Mouse (Mus musculus): ENCODE data around the gene Mybl2.

The Mybl2 gene

DNA sequence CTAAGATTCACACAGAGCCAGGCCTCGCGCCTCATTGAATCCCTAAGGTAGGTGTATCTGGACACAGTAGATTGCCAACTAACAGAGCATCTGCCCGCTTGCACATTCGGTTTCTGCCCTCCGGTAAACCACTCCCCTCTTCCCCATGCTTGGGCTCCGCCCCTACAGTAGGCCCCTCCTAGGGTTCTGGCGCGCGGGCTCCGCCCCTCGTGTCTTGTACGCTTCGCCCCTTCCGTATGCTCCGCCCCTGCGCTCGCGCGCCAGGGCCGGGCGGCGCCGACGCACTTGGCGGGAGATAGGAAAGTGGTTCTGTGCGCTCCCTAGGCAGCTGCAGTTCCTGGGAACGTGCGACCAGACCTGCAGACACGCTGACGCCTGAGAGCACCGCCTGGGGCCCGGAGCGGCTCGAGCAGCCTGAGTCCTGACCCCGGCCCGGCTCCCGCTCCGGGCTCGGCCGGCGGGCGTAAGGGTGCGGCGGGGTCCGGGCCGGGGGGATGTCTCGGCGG lies at the start of gene Mybl2:
Mybl2 (plus strand) TSS at position 353 of the 506 bp plus-strand sequence.
- WGBS = under 1% methylated on average over 48 of the region's 48 CpGs

DNA sequence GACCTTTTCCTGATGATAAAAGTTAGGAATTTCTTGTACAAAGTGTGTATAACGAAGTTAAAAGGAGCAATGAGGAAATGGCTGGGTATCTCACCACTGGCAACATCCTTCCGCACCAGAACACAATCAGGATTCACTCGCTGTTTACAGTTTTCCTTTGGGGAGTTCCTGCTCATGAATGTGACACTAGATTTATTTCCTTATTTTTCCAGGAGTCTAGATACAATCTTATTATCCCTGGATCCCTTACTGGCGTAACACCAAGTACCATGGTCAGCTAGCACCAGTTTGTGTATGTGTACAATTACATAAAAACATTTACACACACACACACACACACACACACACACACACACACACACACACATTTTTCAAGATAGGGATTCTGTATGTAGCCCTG lies 47.2 kb upstream of the Mybl2 start:
- 73% methylated on average over 4 of the region's 4 CpGs for WGBS

DNA sequence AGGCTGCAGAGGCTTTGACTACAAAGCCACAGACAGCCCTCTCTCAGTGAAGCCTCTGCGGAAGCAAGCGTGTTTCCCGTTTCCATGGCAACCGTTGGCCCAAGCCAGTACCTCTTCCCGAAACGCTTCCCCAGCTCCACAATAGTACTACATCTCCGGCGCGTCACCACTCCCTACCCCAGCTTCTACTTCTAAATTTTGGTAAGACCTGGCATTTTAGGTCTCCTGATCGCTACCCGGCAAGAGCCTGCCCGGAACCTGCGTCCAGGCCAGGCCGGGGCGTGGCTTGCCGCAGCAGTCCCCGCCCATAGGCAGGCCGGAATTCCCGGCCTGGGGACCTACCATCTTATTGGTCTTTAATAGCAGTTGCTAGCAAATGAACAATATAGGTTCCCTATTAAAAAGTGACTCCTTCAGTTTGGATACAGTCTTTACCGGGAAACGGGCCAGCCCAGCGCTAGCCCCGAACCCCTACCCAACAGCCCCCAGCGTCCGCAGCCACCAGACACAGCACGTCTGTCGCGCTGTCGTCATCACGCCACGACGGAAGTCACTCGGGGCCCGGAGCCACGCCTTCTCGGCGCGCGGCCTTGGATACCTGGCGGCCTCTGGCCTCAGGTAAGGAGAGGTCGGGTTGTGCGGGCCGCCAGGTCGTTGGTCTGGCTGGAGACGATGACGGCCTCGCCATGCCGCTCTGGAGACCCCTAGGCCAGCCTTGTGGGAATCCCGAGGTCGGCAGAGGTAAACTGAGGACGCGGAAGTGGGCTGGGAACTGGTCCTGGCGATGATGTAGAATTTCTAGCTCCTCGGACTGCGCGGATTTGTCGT lies 37.4 kb upstream of the Mybl2 start, which contains the start of gene Ift52:
Ift52 (plus strand) TSS at position 439 of the 828 bp plus-strand sequence.
- WGBS = under 1% methylated on average over 57 of the region's 57 CpGs

DNA sequence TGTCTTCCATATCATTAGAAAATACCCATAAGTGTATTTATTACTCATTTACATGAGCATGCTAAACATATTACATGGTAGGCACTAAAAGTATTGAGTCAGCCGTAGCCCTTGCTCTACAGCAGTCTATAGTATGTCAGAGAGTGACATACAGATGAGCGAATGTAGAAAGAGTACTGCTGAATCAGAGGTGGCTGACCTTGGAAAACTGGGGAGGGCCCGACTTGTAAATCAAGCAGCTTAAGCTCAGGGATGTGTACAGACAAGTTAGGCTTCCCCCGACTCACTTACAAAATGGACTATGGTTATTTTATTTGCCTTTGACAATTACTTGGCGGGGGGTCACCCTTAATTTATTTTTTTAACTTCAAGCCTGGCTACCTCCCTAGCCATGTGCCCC lies 23.2 kb upstream of the Mybl2 start:
- 91% methylated on average over 5 of the region's 5 CpGs for WGBS

DNA sequence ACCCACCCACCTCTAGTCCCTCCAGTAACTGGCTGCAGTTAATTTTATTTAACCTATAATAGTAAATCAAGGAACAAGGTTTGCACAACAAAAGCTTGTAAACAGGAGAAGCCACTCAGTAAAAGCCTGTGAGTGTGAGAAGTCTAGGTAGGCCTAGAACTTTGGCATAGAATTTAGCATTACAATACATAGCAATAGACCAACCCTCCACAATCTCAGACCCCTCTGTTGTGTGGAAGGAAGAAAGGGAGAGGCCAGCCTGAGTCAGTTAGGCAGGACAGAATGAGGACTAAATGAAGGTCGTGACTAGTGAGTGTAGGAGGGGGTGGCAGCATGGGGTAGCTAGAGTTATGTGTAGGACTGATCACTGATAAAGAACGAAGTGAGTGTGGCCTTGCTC lies 22.7 kb upstream of the Mybl2 start:
- WGBS = 87% methylated on average over 2 of the region's 2 CpGs

DNA sequence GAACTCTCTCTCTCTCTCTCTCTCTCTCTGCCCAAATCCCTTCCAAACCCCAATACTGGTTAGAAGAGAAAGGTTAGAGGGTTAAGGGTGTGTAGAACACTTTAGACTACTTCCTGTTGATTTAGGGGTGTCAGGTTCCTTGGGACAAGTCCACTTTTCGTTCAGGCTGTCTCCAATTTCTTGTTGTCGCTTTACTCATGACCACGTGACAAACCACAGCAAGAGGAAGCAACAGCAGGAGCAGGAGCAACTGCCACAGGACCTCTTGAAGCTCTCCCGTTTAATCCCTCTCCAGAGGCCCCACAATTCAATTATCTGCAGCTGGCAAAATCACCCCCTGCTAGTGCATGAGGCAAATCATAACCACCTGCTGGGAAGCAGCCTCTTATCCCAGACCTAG lies 21.9 kb upstream of the Mybl2 start:
- 59% methylated on average over 4 of the region's 4 CpGs for WGBS

- 86% methylated on average over 7 of the region's 7 CpGs for WGBS
Observed at GRCm38 (mm10) chr2:163039940-163040339, 14.5 kb upstream of the Mybl2 start.

DNA sequence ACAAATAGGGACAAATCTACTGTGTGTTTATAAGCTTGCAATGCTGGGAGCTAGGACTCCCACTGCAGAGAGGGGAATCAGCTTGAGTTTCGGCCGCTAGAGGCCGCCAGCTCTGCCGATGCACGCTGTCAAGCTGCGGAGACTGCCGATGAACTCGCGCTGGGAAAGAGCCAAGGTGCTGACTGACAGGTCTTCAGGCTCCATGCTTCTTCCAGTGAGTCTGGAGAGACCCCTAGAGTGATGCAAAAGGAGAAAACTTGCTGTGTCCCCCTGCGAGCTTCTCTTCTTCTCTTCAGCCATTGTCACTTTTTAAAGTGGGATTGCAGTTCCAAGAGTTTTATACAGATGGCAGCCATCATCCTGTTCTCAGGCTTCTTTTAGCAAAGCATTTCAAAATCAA lies 6.4 kb upstream of the Mybl2 start:
- under 1% methylated on average over 10 of the region's 10 CpGs for WGBS

- 98% methylated on average over 2 of the region's 2 CpGs for WGBS
Observed at GRCm38 (mm10) chr2:163049116-163049515, 5.4 kb upstream of the Mybl2 start.

GRCm38 (mm10) chr2:163051691-163052090 lies 2.8 kb upstream of the Mybl2 start:
- WGBS = 82% methylated on average over 1 of the region's 1 CpGs

- WGBS = 69% methylated on average over 4 of the region's 4 CpGs
Observed at GRCm38 (mm10) chr2:163052101-163052500, 2.4 kb upstream of the Mybl2 start.

- 75% methylated on average over 4 of the region's 4 CpGs for whole genome bisulfite sequencing
Observed at GRCm38 (mm10) chr2:163052826-163053225, 1.7 kb upstream of the Mybl2 start.

GRCm38 (mm10) chr2:163054891-163055494 lies 506 bp downstream of the Mybl2 start:
- WGBS = 2% methylated on average over 38 of the region's 38 CpGs

GRCm38 (mm10) chr2:163055715-163056114 lies 1.2 kb downstream of the Mybl2 start:
- WGBS = 48% methylated on average over 5 of the region's 5 CpGs

DNA sequence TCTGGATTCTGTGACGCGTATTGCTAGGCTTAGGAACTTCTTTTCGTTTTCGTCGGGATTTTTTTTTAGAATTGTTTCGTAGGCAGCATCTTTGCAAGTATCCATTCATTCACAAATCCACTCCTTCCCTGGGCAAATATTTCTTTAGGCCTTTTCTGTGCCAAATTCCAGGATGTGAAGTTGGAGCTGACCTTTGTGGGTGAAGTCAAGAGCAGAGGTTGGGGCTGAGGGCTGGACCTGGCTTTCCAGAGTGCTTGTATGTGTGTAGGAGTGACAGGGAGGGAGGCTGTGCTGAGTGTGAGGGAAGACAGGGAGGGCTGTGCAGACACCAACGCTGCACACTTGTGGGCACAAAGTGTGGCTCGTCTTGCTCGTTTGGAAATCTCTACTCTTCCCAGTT lies 2.1 kb downstream of the Mybl2 start:
- 87% methylated on average over 9 of the region's 9 CpGs for WGBS

DNA sequence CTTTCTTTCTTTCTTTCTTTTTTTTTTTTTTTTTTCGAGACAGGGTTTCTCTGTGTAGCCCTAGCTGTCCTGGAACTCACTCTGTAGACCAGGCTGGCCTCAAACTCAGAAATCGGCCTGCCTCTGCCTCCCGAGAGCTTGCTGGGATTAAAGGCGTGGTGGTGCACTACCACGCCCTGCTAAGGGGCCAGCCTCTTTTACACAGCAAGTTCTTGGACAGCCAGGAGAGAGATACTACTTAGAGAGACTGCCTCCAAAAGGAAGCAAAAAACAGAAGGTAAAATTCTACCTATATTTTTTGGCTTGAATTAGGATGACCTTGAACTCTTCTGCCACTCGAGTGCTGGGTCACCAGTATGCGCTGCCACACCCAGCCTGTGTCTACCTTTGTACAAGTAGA lies 4.5 kb downstream of the Mybl2 start:
- WGBS = 93% methylated on average over 7 of the region's 7 CpGs

DNA sequence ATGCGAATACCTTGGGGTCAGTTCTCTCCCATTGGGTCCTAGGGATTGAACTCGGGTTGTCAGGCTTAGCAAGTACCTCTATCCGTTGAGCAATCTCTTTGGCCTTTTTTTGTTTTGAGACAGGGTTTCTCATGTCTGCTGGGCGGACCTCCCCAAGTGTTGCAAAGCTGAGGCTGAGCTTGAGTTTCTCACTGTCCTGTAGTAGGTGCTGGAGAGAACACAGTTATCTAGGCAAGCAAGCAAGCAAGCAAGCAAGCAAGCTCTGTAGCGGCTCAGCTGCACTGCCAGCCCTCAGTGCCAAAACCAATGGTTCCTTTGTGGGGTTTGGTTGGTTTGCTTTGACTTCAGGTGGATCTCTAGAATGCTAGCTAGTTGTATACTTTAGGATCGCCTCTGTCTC lies 6.1 kb downstream of the Mybl2 start:
- WGBS = 88% methylated on average over 6 of the region's 6 CpGs

GRCm38 (mm10) chr2:163061203-163062118 lies 7.0 kb downstream of the Mybl2 start:
- 88% methylated on average over 8 of the region's 8 CpGs for WGBS

DNA sequence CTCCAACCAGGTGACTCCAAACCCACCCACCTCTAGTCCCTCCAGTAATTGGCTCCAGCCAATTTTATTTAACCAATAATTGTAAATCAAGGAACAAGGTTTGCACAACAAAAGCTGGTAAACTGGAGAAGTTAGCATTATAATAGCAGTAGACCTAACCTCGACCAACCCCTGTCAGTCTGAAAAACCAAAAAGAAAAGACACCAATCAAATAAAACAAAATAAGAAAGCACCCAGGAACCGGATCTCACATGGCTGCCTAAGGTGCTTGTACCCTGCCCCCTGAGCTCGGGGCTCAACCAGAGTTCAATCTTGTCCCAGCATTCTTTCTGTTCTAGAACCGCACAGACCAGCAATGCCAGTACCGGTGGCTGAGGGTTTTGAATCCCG lies 7.6 kb downstream of the Mybl2 start:
- 85% methylated on average over 6 of the region's 6 CpGs for WGBS

DNA sequence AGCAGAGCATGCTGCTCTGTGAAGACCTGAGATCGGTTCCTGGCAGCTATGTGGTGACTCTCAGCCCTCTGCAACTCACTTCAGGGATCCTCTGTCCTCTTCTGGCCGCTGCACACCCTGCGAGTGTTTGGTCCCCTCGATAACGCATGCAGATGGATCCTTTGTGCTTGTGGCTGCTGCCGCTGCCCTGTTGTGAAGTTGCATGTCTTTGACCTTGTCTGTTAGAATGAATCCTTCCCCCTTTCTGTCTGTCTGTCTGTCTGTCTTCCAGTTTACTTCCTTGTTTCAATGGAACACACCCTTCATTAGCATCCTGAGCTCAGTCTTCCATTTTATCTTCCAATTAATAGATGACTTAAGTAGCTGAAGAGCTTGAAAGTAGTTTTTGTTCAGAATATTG lies 11.8 kb downstream of the Mybl2 start:
- WGBS = 94% methylated on average over 6 of the region's 6 CpGs

DNA sequence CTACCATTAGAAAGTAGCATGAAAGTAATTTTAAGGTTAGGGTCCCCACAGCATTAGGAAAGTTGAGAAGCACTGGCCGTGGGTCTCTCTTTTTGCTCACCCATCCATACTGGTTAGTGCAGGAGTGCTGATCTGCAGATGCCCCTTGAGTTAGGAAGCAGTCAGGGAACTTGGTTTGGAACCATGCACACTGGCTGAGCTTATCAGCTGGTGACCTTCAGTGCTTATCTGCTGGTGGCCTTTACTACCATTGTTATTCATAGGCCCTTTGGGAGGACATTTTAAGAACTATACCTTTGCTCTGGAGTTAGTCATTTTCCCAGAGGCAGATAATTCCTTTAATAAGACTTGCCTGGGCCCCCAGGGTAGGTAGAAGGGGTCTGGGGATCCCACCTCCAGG lies 12.7 kb downstream of the Mybl2 start:
- WGBS = 94% methylated on average over 1 of the region's 1 CpGs

DNA sequence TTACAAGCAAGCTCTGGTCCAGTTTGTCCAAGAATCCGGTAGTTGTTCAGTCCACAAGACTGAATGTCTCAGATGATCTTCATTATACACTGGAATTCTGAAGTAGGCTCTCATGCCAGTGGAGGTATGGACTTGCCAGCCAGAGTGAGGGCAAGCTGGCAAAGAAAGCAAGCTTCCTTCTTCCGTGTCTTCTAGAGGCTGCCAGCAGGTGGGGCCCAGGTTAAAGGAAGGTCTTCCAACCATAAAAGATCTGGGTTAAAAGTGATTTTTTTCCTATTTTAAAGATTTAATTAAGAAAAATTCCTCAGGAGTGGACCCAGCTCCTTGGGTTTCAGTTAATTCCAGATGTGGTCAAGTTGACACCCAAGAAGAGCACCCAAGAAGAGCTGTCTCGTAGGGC lies 15.7 kb downstream of the Mybl2 start:
- 82% methylated on average over 3 of the region's 3 CpGs for WGBS
